Mouse (Mus musculus): ENCODE results near the gene Msi2.

- TF ChIP-seq POLR2A (IDR thresholded peaks at IDR 0.05; ENCODE audit: borderline replicate concordance, control insufficient read depth, low read depth, low read length) (no peak), CTCF (IDR thresholded peaks at IDR 0.05; ENCODE audit: control insufficient read depth, insufficient read depth, low read length) (no peak)
These were observed 119.5 kb downstream of the Msi2 start for GRCm38 (mm10) chr11:88598848-88599175.
